Mouse (Mus musculus) embryonic facial prominence, embryonic 11.5 days (tissue): ENCODE results near the gene Sh3glb2. TPM values are rescaled to one million over a fixed set of nuclear protein-coding genes. Genes with fewer than 3 reads are reported as not detected.

ENCODE experiments used
- ATAC-seq: fragments of 200-750 bp; cut with Nextera tagmentation; replicated peaks from 2 replicates; pipeline ENCODE4 v1.8.0; 2017; ENCODE audit warnings: low read depth; ENCODE audit not compliant: insufficient number of reproducible peaks, low FRiP score, low TSS enrichment
- DNase-seq: peaks from one replicate; pipeline ENCODE4 v3.0.0-alpha.2; 2015; ENCODE audit warnings: low spot score
- H3K27ac ChIP-seq: fragments of 300-500 bp; sonication (generic); replicated peaks from 2 replicates; pipeline ENCODE4 v1.5.1; 2014; ENCODE audit warnings: mild to moderate bottlenecking, low read depth, low read length, control low read depth
- H3K27me3 ChIP-seq: fragments of 300-500 bp; sonication (generic); 2 replicates; pipeline ENCODE4 v1.6.1; 2014; ENCODE audit warnings: mild to moderate bottlenecking, low read length, moderate library complexity, mixed read lengths; ENCODE audit not compliant: control insufficient read depth, insufficient read depth
- H3K36me3 ChIP-seq: fragments of 300-500 bp; sonication (generic); replicated peaks from 2 replicates; pipeline ENCODE4 v1.6.1; 2014; ENCODE audit warnings: low read depth, mild to moderate bottlenecking, low read length, moderate library complexity, mixed read lengths; ENCODE audit not compliant: control insufficient read depth, insufficient read depth
- H3K4me1 ChIP-seq: fragments of 300-500 bp; sonication (generic); 2 replicates; pipeline ENCODE4 v1.6.1; 2014; ENCODE audit warnings: low read length, mixed read lengths; ENCODE audit not compliant: control insufficient read depth, insufficient read depth
- H3K4me2 ChIP-seq: fragments of 300-500 bp; sonication (generic); 2 replicates; pipeline ENCODE4 v1.6.1; 2014; ENCODE audit warnings: low read depth, mild to moderate bottlenecking, control low read depth, low read length, moderate library complexity
- H3K4me3 ChIP-seq: fragments of 300-500 bp; sonication (generic); 2 replicates; pipeline ENCODE4 v1.5.1; 2014; ENCODE audit warnings: low read depth, low read length, control low read depth
- H3K9ac ChIP-seq: fragments of 300-500 bp; sonication (generic); replicated peaks from 2 replicates; pipeline ENCODE4 v1.6.1; 2014; ENCODE audit warnings: mild to moderate bottlenecking, control low read depth, low read length
- H3K9me3 ChIP-seq: fragments of 300-500 bp; sonication (generic); replicated peaks from 2 replicates; pipeline ENCODE4 v1.6.1; 2016; ENCODE audit warnings: mild to moderate bottlenecking, low read length, inconsistent platforms, mixed read lengths; ENCODE audit not compliant: control insufficient read depth
- WGBS: fragments of 180-500 bp; shearing (Covaris S2); extraction: QIAGEN DNeasy Blood & Tissue Kit; methylation state at CpG from one replicate; pipeline ENCODE4 v1.1.7; 2014; 5-methylcytosine and 5-hydroxymethylcytosine counted together
- polyA plus RNA-seq: library from polyadenylated mRNA; unstranded; fragments of >200 nt; fragmentation: Nextera tagmentation; extraction: Ambion mirVana; gene quantifications from 2 replicates; pipeline ENCODE4 v1.2.1, GENCODE M21; 2014

Sh3glb2 gene
- polyA plus RNA-seq, 1 experiment from 2014 or later, result 41.6 TPM

DNA sequence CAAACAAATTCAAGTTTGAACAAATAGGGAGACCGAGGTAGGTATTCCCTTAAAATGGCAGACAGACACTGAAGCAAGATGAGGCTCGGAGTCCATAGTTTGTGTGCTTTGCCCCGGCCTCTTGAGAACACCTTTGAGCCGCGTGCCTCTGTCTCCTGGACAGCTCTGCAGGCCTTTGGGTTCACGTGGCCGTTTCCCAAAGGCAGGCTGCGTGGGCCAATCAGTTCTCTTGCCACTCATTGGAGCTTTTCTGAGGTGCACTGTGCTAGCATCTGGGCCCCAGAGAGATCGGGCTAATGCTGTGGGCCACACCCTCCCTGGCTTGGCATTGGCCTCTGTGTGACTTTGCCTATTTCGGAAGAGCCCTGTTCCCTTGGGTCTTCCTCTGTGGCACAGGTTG, 16.8 kb upstream of the Sh3glb2 start:
- H3K36me3 ChIP-seq, result peaks cover 15% of the 10 kb centered on the region
- no peaks in the 10 kb centered on the region for H3K4me1 ChIP-seq
- H3K27ac ChIP-seq, result no peak overlapping the region
- no peak for ATAC-seq
- WGBS, result 93% methylated on average over 10 of the region's 10 CpGs
- no peaks in the 10 kb centered on the region for H3K27me3 ChIP-seq
- DNase-seq, result no peak
- H3K9ac ChIP-seq, result no peak overlapping the region
- no peak overlapping the region for H3K4me2 ChIP-seq
- H3K9me3 ChIP-seq, result no peaks in the 10 kb centered on the region
- no peak overlapping the region for H3K4me3 ChIP-seq

DNA sequence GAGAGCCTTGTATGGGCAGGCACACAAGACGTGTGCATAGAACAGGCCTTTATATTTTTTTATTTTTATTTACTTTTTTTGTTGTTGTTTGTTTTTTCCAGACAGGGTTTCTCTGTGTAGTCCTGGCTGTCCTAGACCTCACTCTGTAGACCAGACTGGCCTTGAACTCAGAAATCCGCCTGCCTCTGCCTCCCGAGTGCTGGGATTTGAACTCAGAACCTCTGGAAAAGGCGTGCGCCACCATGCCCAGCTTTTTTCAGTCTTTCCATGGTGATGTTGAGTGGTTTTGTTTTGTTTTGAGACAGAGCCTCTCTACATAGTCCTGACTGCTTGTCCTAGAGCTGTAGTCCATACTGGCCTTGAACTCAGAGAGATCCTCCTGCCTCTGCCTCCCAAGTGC, 13.6 kb upstream of the Sh3glb2 start:
- Histone ChIP-seq H3K4me3 (no peak overlapping the region), H3K4me2 (no peak overlapping the region), H3K9ac (no peak overlapping the region), H3K27me3 (no peaks in the 10 kb centered on the region), H3K27ac (no peak overlapping the region), H3K9me3 (no peaks in the 10 kb centered on the region), H3K4me1 (no peaks in the 10 kb centered on the region), H3K36me3 (peaks cover 19% of the 10 kb centered on the region)
- ATAC-seq (no peak), DNase-seq (no peak)
- 94% methylated on average over 5 of the region's 5 CpGs for WGBS

DNA sequence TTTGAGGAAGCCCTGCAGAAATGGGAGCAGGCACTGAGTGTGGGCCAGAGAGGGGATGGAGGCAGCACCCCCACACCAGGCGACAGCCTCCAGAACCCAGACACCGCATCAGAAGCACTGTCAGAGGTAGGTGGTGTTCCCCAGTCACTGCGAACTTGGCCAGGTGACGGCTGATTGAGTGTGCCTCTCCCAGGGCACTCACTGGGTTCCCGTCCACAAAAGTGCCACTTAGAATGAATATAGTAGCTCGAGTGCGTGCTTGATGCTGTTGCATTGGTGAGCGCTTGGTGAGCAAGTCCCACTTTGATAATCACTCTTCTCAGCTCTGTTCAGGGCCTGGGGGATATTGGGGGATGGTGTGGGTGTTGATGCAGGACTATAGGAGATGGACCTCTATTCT, 12.4 kb upstream of the Sh3glb2 start:
- H3K9ac ChIP-seq, result no peak overlapping the region
- H3K4me3 ChIP-seq, result no peak overlapping the region
- no peaks in the 10 kb centered on the region for H3K4me1 ChIP-seq
- H3K9me3 ChIP-seq, result no peaks in the 10 kb centered on the region
- no peak overlapping the region for H3K27ac ChIP-seq
- H3K4me2 ChIP-seq, result no peak overlapping the region
- WGBS, result 95% methylated on average over 8 of the region's 8 CpGs
- H3K36me3 ChIP-seq, result peaks cover 21% of the 10 kb centered on the region
- DNase-seq (no peak), ATAC-seq (no peak)
- no peaks in the 10 kb centered on the region for H3K27me3 ChIP-seq

GRCm38 (mm10) chr2:30366203-30366602, 7.1 kb upstream of the Sh3glb2 start:
- DNase-seq, result no peak
- no peak overlapping the region for H3K4me3 ChIP-seq
- H3K36me3 ChIP-seq, result peaks cover 12% of the 10 kb centered on the region
- H3K4me2 ChIP-seq, result no peak overlapping the region
- no peaks in the 10 kb centered on the region for H3K4me1 ChIP-seq
- H3K9me3 ChIP-seq, result no peaks in the 10 kb centered on the region
- H3K27ac ChIP-seq, result no peak overlapping the region
- H3K9ac ChIP-seq, result no peak overlapping the region
- no peaks in the 10 kb centered on the region for H3K27me3 ChIP-seq
- ATAC-seq, result no peak
- WGBS, result 76% methylated on average over 5 of the region's 5 CpGs

DNA sequence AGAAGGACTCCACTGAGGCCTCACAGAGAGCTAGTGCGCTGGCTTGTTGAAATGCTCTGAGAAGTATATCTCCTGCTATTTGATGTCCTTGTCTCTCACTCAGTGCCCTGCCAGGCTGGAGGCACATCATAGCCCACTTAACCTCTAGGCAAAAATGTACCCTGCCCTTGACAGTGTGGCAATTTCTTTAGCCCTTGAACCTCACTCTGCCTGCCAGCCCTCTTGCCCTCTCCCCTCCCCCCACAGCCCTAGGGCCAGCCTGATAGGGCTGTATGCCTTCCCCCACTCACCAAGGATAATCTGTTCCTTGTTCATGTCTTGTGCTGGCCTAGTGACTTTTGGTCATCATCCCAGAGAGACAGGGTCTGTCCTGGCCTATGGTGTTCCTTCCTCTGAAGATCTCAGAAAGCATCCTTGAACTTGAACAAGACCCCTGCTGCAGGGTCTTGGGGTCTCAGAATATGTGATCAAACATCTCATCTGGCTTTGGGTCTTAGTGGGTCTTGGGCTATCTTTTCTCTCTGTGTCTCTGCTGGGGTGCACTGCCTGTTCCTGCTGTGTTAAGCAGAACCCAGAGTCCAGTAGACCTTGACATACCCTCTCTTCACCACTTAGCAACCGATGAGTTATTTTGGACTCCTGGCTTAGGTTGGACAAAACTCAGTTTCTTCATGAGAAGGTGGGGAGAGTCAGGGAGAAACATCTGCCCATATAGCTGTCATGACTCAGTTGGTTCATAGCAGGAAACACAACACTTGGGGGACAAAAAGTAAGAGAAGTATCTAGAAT, 6.3 kb upstream of the Sh3glb2 start:
- Histone ChIP-seq H3K4me1 (no peaks in the 10 kb centered on the region), H3K9ac (peak overlapping the region; percentile 89; the same call in 1 of the 2 replicates), H3K27ac (no peak overlapping the region), H3K9me3 (no peaks in the 10 kb centered on the region), H3K36me3 (peaks cover 9% of the 10 kb centered on the region), H3K4me3 (peak overlapping the region; percentile 93), H3K4me2 (peak overlapping the region; percentile 88), H3K27me3 (no peaks in the 10 kb centered on the region)
- 87% methylated on average over 2 of the region's 2 CpGs for WGBS
- DNase-seq (no peak), ATAC-seq (no peak)

GRCm38 (mm10) chr2:30363773-30364650, 4.9 kb upstream of the Sh3glb2 start, which contains the start of gene Miga2:
TSS of gene Miga2 (plus strand) at chr2:30364233.
- H3K27ac ChIP-seq, result peak within 1 kb of the TSS; percentile 22; the same call in 1 of the 2 replicates

GRCm38 (mm10) chr2:30362865-30363264, 3.7 kb upstream of the Sh3glb2 start:
- peaks cover 2% of the 10 kb centered on the region; the same call in 1 of the 2 replicates for H3K36me3 ChIP-seq
- H3K27me3 ChIP-seq, result no peaks in the 10 kb centered on the region
- H3K4me3 ChIP-seq, result no peak overlapping the region
- H3K4me2 ChIP-seq, result no peak overlapping the region
- peaks cover 5% of the 10 kb centered on the region; the same call in 1 of the 2 replicates for H3K4me1 ChIP-seq
- ATAC-seq, result no peak
- no peak overlapping the region for H3K9ac ChIP-seq
- no peaks in the 10 kb centered on the region for H3K9me3 ChIP-seq
- WGBS, result 74% methylated on average over 5 of the region's 5 CpGs
- no peak for DNase-seq
- H3K27ac ChIP-seq, result no peak overlapping the region

More at GRCm38 (mm10) chr2:30363773-30364650, 4.9 kb upstream of the Sh3glb2 start, which contains the start of gene Miga2:
- Histone ChIP-seq H3K4me1 (no peaks in the 10 kb centered on the region), H3K4me2 (peak within 1 kb of the TSS; percentile 88), H3K9ac (peak within 1 kb of the TSS; percentile 89), H3K4me3 (peak within 1 kb of the TSS; percentile 93), H3K27me3 (no peaks in the 10 kb centered on the region), H3K9me3 (no peaks in the 10 kb centered on the region), H3K36me3 (peaks cover 8% of the 10 kb centered on the region)
- ATAC-seq (peak; percentile 98), DNase-seq (peak; percentile 99)
- WGBS, result under 1% methylated on average over 54 of the region's 54 CpGs
